Mouse (Mus musculus) C2C12 (cell line): ENCODE measurements around the gene Lrrc61. TPM values are rescaled to one million over a fixed set of nuclear protein-coding genes. Genes with fewer than 3 reads are reported as not detected.

Source experiments
- H3K27me3 ChIP-seq: one replicate; pipeline ENCODE4 v1.6.1; 2011; ENCODE audit not compliant: control insufficient read depth, insufficient read depth, insufficient read length
- H3K36me3 ChIP-seq: one replicate; pipeline ENCODE4 v1.6.1; 2011; ENCODE audit not compliant: control insufficient read depth, insufficient read depth
- H3K4me3 ChIP-seq: one replicate; pipeline ENCODE4 v1.5.1; 2011; ENCODE audit warnings: mild to moderate bottlenecking, control low read depth; ENCODE audit not compliant: poor library complexity, insufficient read depth, severe bottlenecking
- H3K79me2 ChIP-seq: one replicate; pipeline ENCODE4 v1.6.1; 2011; ENCODE audit not compliant: control insufficient read depth, insufficient read depth
- H3K79me3 ChIP-seq: one replicate; pipeline ENCODE4 v1.6.1; 2011; ENCODE audit warnings: low read depth, control low read depth
- H3ac ChIP-seq: one replicate; pipeline ENCODE3; 2011; ENCODE audit warnings: low read depth; ENCODE audit not compliant: control insufficient read depth, insufficient read length
- CEBPB ChIP-seq: IDR thresholded peaks from one replicate; pipeline ENCODE4 v1.6.1; 2011; ENCODE audit warnings: low read depth, mild to moderate bottlenecking, control low read depth, moderate library complexity
- CTCF ChIP-seq: IDR thresholded peaks from one replicate; pipeline ENCODE4 v1.5.1; 2011; ENCODE audit not compliant: control insufficient read depth, insufficient read depth, insufficient read length
- FOSL1 ChIP-seq: IDR thresholded peaks from one replicate; pipeline ENCODE4 v1.8.0; 2011; ENCODE audit warnings: mild to moderate bottlenecking, low read length; ENCODE audit not compliant: poor library complexity, insufficient read depth, severe bottlenecking
- MAX ChIP-seq: IDR thresholded peaks from one replicate; pipeline ENCODE4 v1.6.1; 2011; ENCODE audit warnings: mild to moderate bottlenecking, control low read depth
- MYOD1 ChIP-seq: IDR thresholded peaks from one replicate; pipeline ENCODE4 v1.6.1; 2011; ENCODE audit warnings: low read depth; ENCODE audit not compliant: control insufficient read depth, insufficient read length
- MYOG ChIP-seq: IDR thresholded peaks from one replicate; pipeline ENCODE4 v1.6.1; 2011; ENCODE audit not compliant: control insufficient read depth, insufficient read length; ENCODE audit errors: extremely low read depth
- USF1 ChIP-seq: IDR thresholded peaks from one replicate; pipeline ENCODE4 v1.6.1; 2011; ENCODE audit warnings: low read depth, mild to moderate bottlenecking, control low read depth, moderate library complexity
- polyA plus RNA-seq: library from polyadenylated mRNA; unstranded; fragments of >200 nt; fragmentation: generic; extraction: Trizol; gene quantifications from one replicate; pipeline ENCODE4 v1.2.1, GENCODE M21; 2012; ENCODE audit warnings: missing spikeins

Lrrc61 gene
- polyA plus RNA-seq, 1 experiment = 6.2 TPM

- Histone ChIP-seq H3K27me3 (no peaks in the 10 kb centered on the region), H3K79me3 (no peaks in the 10 kb centered on the region), H3K79me2 (no peaks in the 10 kb centered on the region), H3K36me3 (no peaks in the 10 kb centered on the region), H3ac (no peak overlapping the region), H3K4me3 (no peak overlapping the region)
- no peak for TF ChIP-seq USF1
- no peak for TF ChIP-seq CTCF
- no peak for TF ChIP-seq MYOD1
- TF ChIP-seq CEBPB = no peak
- TF ChIP-seq FOSL1 = no peak
- TF ChIP-seq MAX = no peak
Measured at GRCm38 (mm10) chr6:48542631-48543030, 12.0 kb upstream of the Lrrc61 start.

- TF ChIP-seq CEBPB (no peak), FOSL1 (no peak), CTCF (no peak), USF1 (no peak), MYOD1 (no peak), MYOG (no peak), MAX (no peak)
- no peaks in the 10 kb centered on the region for H3K79me3 ChIP-seq
- no peaks in the 10 kb centered on the region for H3K36me3 ChIP-seq
- H3ac ChIP-seq = no peak overlapping the region
- H3K4me3 ChIP-seq = no peak overlapping the region
- H3K27me3 ChIP-seq = no peaks in the 10 kb centered on the region
- no peaks in the 10 kb centered on the region for H3K79me2 ChIP-seq
Measured at GRCm38 (mm10) chr6:48545251-48545650, 9.3 kb upstream of the Lrrc61 start.

GRCm38 (mm10) chr6:48546271-48546670 is 8.3 kb upstream of the Lrrc61 start:
- no peaks in the 10 kb centered on the region for H3K79me2 ChIP-seq
- no peaks in the 10 kb centered on the region for H3K79me3 ChIP-seq
- no peak overlapping the region for H3ac ChIP-seq
- no peaks in the 10 kb centered on the region for H3K27me3 ChIP-seq
- H3K36me3 ChIP-seq = no peaks in the 10 kb centered on the region
- H3K4me3 ChIP-seq = no peak overlapping the region
- TF ChIP-seq CEBPB = no peak
- TF ChIP-seq CTCF = no peak
- TF ChIP-seq MYOD1 = no peak
- TF ChIP-seq USF1 = no peak
- no peak for TF ChIP-seq MYOG
- TF ChIP-seq FOSL1 = no peak
- no peak for TF ChIP-seq MAX

GRCm38 (mm10) chr6:48546858-48547257 is 7.7 kb upstream of the Lrrc61 start:
- H3K4me3 ChIP-seq = no peak overlapping the region
- H3K36me3 ChIP-seq = no peaks in the 10 kb centered on the region
- H3K79me2 ChIP-seq = no peaks in the 10 kb centered on the region
- H3K79me3 ChIP-seq = no peaks in the 10 kb centered on the region
- H3ac ChIP-seq = no peak overlapping the region
- TF ChIP-seq MYOG (no peak), FOSL1 (no peak), CTCF (no peak), MYOD1 (no peak), CEBPB (no peak), USF1 (no peak), MAX (no peak)
- no peaks in the 10 kb centered on the region for H3K27me3 ChIP-seq

GRCm38 (mm10) chr6:48548314-48548713 is 6.3 kb upstream of the Lrrc61 start:
- Histone ChIP-seq H3K36me3 (no peaks in the 10 kb centered on the region), H3K4me3 (no peak overlapping the region), H3K79me2 (no peaks in the 10 kb centered on the region), H3K27me3 (no peaks in the 10 kb centered on the region), H3K79me3 (no peaks in the 10 kb centered on the region), H3ac (no peak overlapping the region)
- no peak for TF ChIP-seq CEBPB
- TF ChIP-seq CTCF = no peak
- no peak for TF ChIP-seq USF1
- TF ChIP-seq MYOG = no peak
- TF ChIP-seq FOSL1 = no peak
- TF ChIP-seq MYOD1 = no peak
- TF ChIP-seq MAX = no peak

GRCm38 (mm10) chr6:48552918-48553317 is 1.7 kb upstream of the Lrrc61 start:
- no peaks in the 10 kb centered on the region for H3K36me3 ChIP-seq
- H3K79me2 ChIP-seq = no peaks in the 10 kb centered on the region

More at GRCm38 (mm10) chr6:48552918-48553317, 1.7 kb upstream of the Lrrc61 start:
- no peak for TF ChIP-seq MYOG
- TF ChIP-seq CTCF = no peak
- peak; percentile 47 for TF ChIP-seq MAX
- Histone ChIP-seq H3ac (no peak overlapping the region), H3K79me3 (no peaks in the 10 kb centered on the region), H3K4me3 (no peak overlapping the region), H3K27me3 (no peaks in the 10 kb centered on the region)
